Mouse (Mus musculus) brain, embryonic 14.5 days (tissue): ENCODE measurements around the gene Dchs2.
"Not testable (repeated sequence)": the region's sequence is repeated elsewhere in the genome, so short reads cannot be mapped to it uniquely, and the experiment has no call there.

Experiments used
- CTCF ChIP-seq: fragments of 200-500 bp; IDR thresholded peaks from 2 replicates; pipeline ENCODE4 v1.5.1; 2012; ENCODE audit warnings: inconsistent platforms, mild to moderate bottlenecking, moderate library complexity, borderline replicate concordance; ENCODE audit not compliant: insufficient read depth, insufficient read length; ENCODE audit errors: extremely low read depth
- POLR2A ChIP-seq: fragments of 200-500 bp; IDR thresholded peaks from 2 replicates; pipeline ENCODE4 v1.6.1; 2012; ENCODE audit warnings: mild to moderate bottlenecking, inconsistent platforms, borderline replicate concordance; ENCODE audit not compliant: poor library complexity, insufficient read depth, insufficient read length, severe bottlenecking; ENCODE audit errors: extremely low read depth

- not testable (repeated sequence) for TF ChIP-seq CTCF, POLR2A
Observed at GRCm38 (mm10) chr3:83123945-83124344, 3.8 kb upstream of the Dchs2 start.
